Mouse (Mus musculus): ENCODE results near the gene Arhgap5. TPM values are rescaled to one million over a fixed set of nuclear protein-coding genes. Genes with fewer than 3 reads are reported as not detected.
A peak's percentile ranks its signal among the peaks of the same experiment; 100 is the strongest.

Gene Arhgap5
- polyA plus RNA-seq, 1 experiment from 2014 or later: 12.3 TPM

DNA sequence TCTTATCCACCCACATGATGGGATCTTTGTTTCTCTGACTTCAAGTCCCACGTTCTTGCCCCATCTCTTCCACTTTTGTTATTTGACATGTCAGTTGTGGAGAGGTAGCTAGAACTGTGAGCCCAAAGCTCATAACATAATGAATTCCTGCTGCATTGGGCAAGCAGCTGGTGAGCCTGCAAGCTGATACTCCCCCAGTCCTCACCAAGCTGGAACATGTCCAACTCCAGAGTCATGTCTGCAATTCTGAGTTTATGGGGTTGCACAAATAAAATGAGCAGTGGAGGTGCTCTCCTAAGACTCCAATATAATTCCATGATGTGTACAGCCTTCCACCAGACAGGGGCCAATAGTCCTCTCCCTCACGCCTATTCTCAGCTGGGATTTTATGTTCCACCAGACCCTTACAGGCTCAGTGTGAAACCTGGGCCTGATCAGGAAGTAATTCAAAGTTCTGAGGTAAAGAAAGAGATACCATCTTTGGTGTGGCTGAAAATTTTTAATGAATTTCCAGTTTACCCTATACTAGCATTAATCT lies 83.8 kb downstream of the Arhgap5 start:
- no peak overlapping the region for H3K4me3 ChIP-seq (ENCODE audit: inconsistent target)
- no peak overlapping the region for H3K27ac ChIP-seq
- H3K36me3 ChIP-seq (ENCODE audit: inconsistent target): no peaks in the 10 kb centered on the region
- H3K79me2 ChIP-seq (ENCODE audit: inconsistent target): no peaks in the 10 kb centered on the region
- 56% methylated on average over 2 of the region's 2 CpGs for WGBS (ENCODE audit: missing documents)

- Histone ChIP-seq H3K79me2 (ENCODE audit: inconsistent target) (no peaks in the 10 kb centered on the region), H3K4me3 (ENCODE audit: inconsistent target) (no peak overlapping the region), H3K36me3 (ENCODE audit: inconsistent target) (no peaks in the 10 kb centered on the region), H3K27ac (no peak overlapping the region)
- 93% methylated on average over 7 of the region's 7 CpGs for WGBS (ENCODE audit: missing documents)
Observed at GRCm38 (mm10) chr12:52595389-52596185, 91.8 kb downstream of the Arhgap5 start.

DNA sequence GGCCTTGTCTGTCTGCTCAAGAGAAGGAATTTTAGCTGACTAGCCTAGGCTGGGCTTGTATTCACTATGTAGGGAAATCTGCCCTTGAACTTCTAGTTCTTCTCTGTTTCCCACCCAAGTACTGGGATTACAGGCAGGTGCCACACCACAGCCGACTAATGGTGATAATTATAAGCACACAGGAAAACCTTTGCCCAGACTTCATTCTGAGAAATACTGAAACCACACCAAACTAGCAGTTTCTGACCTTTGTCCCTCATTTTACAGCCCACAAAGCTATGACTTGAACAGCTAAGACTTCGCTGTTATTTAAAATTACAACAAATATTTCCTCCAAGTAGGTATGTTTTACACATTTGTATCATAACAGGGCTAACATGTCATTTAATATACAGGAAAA lies 98.7 kb downstream of the Arhgap5 start:
- 14% methylated on average over 2 of the region's 2 CpGs for WGBS (ENCODE audit: missing documents)
- H3K36me3 ChIP-seq (ENCODE audit: inconsistent target): no peaks in the 10 kb centered on the region
- no peaks in the 10 kb centered on the region for H3K79me2 ChIP-seq (ENCODE audit: inconsistent target)
- H3K27ac ChIP-seq: no peak overlapping the region
- H3K4me3 ChIP-seq (ENCODE audit: inconsistent target): peak overlapping the region; percentile 87

DNA sequence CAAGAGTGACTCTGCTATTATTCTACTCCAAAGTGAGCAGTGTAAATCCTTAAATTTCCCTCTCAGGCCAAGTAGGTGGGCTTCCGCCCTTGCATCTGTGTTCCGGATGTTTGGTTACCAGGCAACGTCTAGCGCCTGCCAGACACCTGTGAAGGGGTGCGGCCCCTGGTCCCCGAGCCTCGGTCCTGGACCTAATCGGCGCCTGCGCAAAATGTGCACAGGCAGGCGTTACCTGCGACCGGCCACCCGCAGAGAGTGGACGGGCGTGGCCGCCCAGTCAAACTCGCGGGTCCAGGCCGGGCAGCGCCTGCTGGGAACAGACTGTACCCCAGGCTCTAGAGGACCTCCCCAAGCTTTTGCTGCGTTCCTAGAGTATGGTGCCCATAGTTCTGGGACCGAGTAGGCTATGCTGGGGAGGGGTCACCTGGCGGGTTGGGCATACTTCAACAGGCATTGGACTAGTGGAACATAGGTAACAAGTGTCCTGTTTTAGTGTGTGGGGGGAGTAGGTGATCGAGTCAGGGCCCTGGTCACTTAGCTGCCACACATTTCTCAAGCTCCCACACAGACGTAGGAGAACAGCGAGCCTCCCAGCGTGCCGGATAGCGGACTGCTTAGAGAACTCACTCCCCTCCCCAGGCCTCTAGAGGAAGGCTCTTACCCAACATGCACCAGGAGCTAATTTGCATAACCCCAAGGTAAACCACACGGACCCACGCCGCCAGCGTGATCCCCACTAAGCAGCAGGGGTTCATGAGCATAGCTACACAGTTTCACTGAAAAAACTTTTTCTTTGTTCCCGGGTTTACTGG lies 99.3 kb downstream of the Arhgap5 start:
- H3K79me2 ChIP-seq (ENCODE audit: inconsistent target): no peaks in the 10 kb centered on the region
- H3K27ac ChIP-seq: peak overlapping the region; percentile 94
- WGBS (ENCODE audit: missing documents): under 1% methylated on average over 35 of the region's 35 CpGs
- peak overlapping the region; percentile 87 for H3K4me3 ChIP-seq (ENCODE audit: inconsistent target)
- no peaks in the 10 kb centered on the region for H3K36me3 ChIP-seq (ENCODE audit: inconsistent target)

DNA sequence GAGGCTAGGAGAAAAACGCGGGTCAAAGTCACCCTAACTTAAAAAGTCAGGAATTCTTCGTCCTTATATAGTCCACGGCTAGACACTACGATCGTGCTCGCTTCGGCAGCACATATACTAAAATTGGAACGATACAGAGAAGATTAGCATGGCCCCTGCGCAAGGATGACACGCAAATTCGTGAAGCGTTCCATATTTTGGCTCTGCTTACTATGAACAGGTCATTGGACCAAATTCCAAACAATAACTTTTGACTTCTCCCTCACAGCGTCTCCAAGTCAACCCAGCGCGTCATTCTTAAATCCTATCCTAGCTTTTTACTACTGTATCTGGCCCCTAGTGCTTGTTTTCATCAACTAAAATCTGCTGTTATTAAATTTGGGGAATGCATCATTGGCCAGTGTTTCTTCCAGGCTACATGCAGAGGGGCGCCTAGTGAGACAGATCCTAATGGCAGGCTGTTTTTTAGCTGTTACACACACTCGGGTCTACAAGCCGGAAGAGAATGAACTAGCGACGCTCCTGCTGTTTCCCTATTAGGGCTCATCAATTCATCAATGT lies 100.0 kb downstream of the Arhgap5 start:
- Histone ChIP-seq H3K36me3 (ENCODE audit: inconsistent target) (no peaks in the 10 kb centered on the region), H3K27ac (peak overlapping the region; percentile 94), H3K4me3 (ENCODE audit: inconsistent target) (peak overlapping the region; percentile 87), H3K79me2 (ENCODE audit: inconsistent target) (no peaks in the 10 kb centered on the region)
- WGBS (ENCODE audit: missing documents): 1% methylated on average over 21 of the region's 21 CpGs

GRCm38 (mm10) chr12:52604256-52604991 lies 100.7 kb downstream of the Arhgap5 start:
- peak overlapping the region; percentile 94 for H3K27ac ChIP-seq
- H3K4me3 ChIP-seq (ENCODE audit: inconsistent target): peak overlapping the region; percentile 87
- H3K36me3 ChIP-seq (ENCODE audit: inconsistent target): no peaks in the 10 kb centered on the region
- H3K79me2 ChIP-seq (ENCODE audit: inconsistent target): no peaks in the 10 kb centered on the region
- 1% methylated on average over 33 of the region's 33 CpGs for WGBS (ENCODE audit: missing documents)

DNA sequence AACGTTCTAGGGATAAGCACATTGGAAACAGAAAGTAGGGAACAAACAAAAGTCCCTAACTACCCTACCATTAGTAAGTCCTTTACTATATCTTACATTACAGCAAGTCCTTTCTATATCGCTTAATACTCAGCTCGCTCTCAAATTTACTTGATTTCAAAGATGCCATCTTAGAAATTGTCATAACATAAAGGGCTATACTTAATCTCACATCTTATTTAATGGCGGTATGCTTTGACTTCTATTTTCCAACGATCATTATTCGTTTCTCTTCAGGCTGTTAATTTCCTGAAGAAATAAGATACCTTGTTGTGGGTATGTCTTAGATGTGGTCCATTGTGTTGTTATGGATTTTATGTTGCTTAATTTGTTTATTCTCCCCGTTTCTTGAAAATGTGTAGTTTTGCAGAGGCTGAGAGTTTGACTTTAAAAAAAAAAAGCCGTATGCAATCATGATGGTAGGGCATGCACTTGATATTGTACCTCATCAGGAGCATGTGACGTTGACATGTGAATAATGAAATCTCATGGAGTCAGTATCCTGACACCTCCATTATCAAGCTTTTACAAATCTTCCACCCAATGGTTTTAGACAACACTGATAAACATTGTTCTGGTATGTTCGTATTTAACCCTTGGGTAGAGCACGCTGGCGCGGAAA lies 101.3 kb downstream of the Arhgap5 start:
- WGBS (ENCODE audit: missing documents): 48% methylated on average over 13 of the region's 13 CpGs

DNA sequence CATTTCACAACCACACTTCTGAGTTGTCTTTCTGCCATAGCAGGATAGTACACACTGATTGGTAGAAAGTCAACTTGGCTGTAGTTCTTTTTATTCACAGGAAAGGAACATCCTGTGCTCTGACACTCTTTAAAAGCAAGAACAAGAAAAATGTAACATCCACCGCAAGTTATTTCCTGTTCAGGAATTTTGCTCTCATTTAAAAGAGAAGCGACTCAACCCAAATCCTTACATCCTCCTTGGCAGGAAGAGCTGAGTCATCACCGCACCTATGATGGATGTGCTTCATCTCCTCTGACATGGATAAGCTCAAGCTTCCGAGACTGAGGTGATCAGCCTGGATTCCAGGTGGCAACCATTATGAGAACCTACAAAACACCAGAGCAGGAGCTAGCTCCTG lies 103.6 kb downstream of the Arhgap5 start:
- Histone ChIP-seq H3K27ac (no peak overlapping the region), H3K4me3 (ENCODE audit: inconsistent target) (no peak overlapping the region), H3K36me3 (ENCODE audit: inconsistent target) (no peaks in the 10 kb centered on the region), H3K79me2 (ENCODE audit: inconsistent target) (no peaks in the 10 kb centered on the region)
- 16% methylated on average over 4 of the region's 4 CpGs for WGBS (ENCODE audit: missing documents)

More for the DNA sequence above, 101.3 kb downstream of the Arhgap5 start:
- Histone ChIP-seq H3K36me3 (ENCODE audit: inconsistent target) (no peaks in the 10 kb centered on the region), H3K27ac (peak overlapping the region; percentile 94), H3K79me2 (ENCODE audit: inconsistent target) (no peaks in the 10 kb centered on the region), H3K4me3 (ENCODE audit: inconsistent target) (peak overlapping the region; percentile 87)

- no peaks in the 10 kb centered on the region for H3K79me2 ChIP-seq (ENCODE audit: inconsistent target)
- 38% methylated on average over 3 of the region's 3 CpGs for WGBS (ENCODE audit: missing documents)
- H3K36me3 ChIP-seq (ENCODE audit: inconsistent target): no peaks in the 10 kb centered on the region
- H3K27ac ChIP-seq: no peak overlapping the region
- no peak overlapping the region for H3K4me3 ChIP-seq (ENCODE audit: inconsistent target)
Observed at GRCm38 (mm10) chr12:52615703-52616102, 111.9 kb downstream of the Arhgap5 start.

GRCm38 (mm10) chr12:52618418-52619040 lies 114.8 kb downstream of the Arhgap5 start:
- Histone ChIP-seq H3K4me3 (ENCODE audit: inconsistent target) (no peak overlapping the region), H3K27ac (no peak overlapping the region), H3K36me3 (ENCODE audit: inconsistent target) (no peaks in the 10 kb centered on the region), H3K79me2 (ENCODE audit: inconsistent target) (no peaks in the 10 kb centered on the region)
- WGBS (ENCODE audit: missing documents): 88% methylated on average over 5 of the region's 5 CpGs

- H3K79me2 ChIP-seq (ENCODE audit: inconsistent target): no peaks in the 10 kb centered on the region
- H3K4me3 ChIP-seq (ENCODE audit: inconsistent target): no peak overlapping the region
- H3K27ac ChIP-seq: no peak overlapping the region
- no peaks in the 10 kb centered on the region for H3K36me3 ChIP-seq (ENCODE audit: inconsistent target)
Observed at GRCm38 (mm10) chr12:52619644-52620043, 115.9 kb downstream of the Arhgap5 start.

All from macrophage (primary cell).